Mouse (Mus musculus) thymus, adult 2 months (tissue): Measurements from ENCODE around the gene Lrrfip1. TPM values are rescaled to one million over a fixed set of nuclear protein-coding genes. Genes with fewer than 3 reads are reported as not detected.

ENCODE experiments used
- DNase-seq: peaks from one replicate; pipeline ENCODE4 v3.0.0; 2021
- H3K27ac ChIP-seq: fragments of 200-500 bp; 2 replicates; pipeline ENCODE4 v1.5.1; 2012; ENCODE audit warnings: low read length, control low read depth; ENCODE audit not compliant: control insufficient read depth, insufficient read depth
- H3K27me3 ChIP-seq: fragments of 200-500 bp; 2 replicates; pipeline ENCODE4 v1.6.1; 2012; ENCODE audit warnings: mild to moderate bottlenecking, low read length, moderate library complexity, mixed read lengths; ENCODE audit not compliant: control insufficient read depth, insufficient read depth
- H3K36me3 ChIP-seq: fragments of 200-500 bp; 2 replicates; pipeline ENCODE4 v1.6.1; 2012; ENCODE audit warnings: mild to moderate bottlenecking, low read length, moderate library complexity; ENCODE audit not compliant: control insufficient read depth, insufficient read depth
- H3K4me1 ChIP-seq: fragments of 200-500 bp; replicated peaks from 2 replicates; pipeline ENCODE4 v1.6.1; 2012; ENCODE audit warnings: low read length; ENCODE audit not compliant: control insufficient read depth, insufficient read depth
- H3K4me3 ChIP-seq: fragments of 200-500 bp; 2 replicates; pipeline ENCODE4 v1.5.1; 2012; ENCODE audit warnings: mild to moderate bottlenecking, low read length, control low read depth, moderate library complexity; ENCODE audit not compliant: control insufficient read depth, insufficient read depth
- CTCF ChIP-seq: fragments of 200-500 bp; IDR thresholded peaks from 2 replicates; pipeline ENCODE4 v1.5.1; 2012; ENCODE audit warnings: mild to moderate bottlenecking, control low read depth, low read length, moderate library complexity, borderline replicate concordance; ENCODE audit not compliant: control insufficient read depth, poor library complexity, insufficient read depth; ENCODE audit errors: extremely low read depth
- POLR2A ChIP-seq: fragments of 200-500 bp; IDR thresholded peaks from 2 replicates; pipeline ENCODE4 v1.6.1; 2012; ENCODE audit warnings: mild to moderate bottlenecking, low read length, control low read depth, moderate library complexity; ENCODE audit not compliant: control insufficient read depth, poor library complexity, insufficient read depth; ENCODE audit errors: extremely low read depth
- WGBS: fragments of 180-500 bp; shearing (Covaris S2); methylation state at CpG from one replicate; pipeline ENCODE4 v1.1.7; 2018; 5-methylcytosine and 5-hydroxymethylcytosine counted together
- polyA plus RNA-seq: library from polyadenylated mRNA; depleted of rRNA; stranded (reverse); fragments of >200 nt; gene quantifications from 2 replicates; pipeline ENCODE4 v1.2.3, GENCODE M21; 2012

Gene Lrrfip1
- polyA plus RNA-seq, 1 experiment, result 31.8 TPM

DNA sequence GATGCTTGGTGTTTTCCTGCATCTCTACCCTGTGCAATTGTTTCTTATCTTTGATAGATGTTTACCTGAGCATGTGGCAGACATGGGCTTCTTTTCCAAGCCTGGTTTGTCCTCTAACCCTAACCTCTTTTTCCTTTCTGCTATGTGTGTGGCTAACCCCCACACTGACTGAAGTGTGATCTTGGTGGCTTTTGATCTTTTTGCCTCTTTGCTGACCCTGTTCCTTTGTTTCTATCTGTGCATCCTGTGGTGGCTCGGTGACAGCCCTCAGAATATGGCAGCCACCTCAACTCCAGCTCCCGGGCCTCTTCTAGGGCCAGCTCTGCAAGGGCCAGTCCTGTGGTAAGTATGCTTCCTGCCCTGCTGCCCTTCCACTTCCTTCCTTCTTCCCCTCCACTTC lies 94.8 kb downstream of the Lrrfip1 start:
- no peaks in the 10 kb centered on the region for H3K27me3 ChIP-seq
- TF ChIP-seq CTCF (no peak), POLR2A (no peak)
- H3K36me3 ChIP-seq, result peaks cover 3% of the 10 kb centered on the region; the same call in 1 of the 2 replicates
- no peak for DNase-seq
- 0% methylated on average over 2 of the region's 2 CpGs for WGBS
- H3K4me3 ChIP-seq, result no peak overlapping the region
- peak overlapping the region; percentile 38; the same call in 1 of the 2 replicates for H3K27ac ChIP-seq
- peaks cover 71% of the 10 kb centered on the region for H3K4me1 ChIP-seq

DNA sequence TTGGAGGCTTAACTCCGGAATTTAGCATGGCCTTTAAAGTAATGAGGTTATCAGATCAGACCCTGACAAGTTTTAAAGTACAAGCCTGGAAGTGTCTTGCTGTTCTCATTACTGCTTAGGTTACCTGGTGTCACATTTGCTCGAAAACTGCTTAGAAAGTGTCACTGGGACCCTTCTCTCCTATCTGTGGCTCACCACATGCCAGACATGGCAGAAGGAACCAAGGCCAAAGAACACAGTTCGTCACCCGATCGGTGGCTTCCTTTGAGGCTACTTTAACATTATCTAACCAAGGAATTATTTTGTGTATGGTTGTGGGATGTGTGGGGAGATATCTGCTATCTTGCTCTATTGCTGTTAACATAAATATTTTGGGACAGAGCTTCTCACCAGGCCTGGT lies 95.5 kb downstream of the Lrrfip1 start:
- Histone ChIP-seq H3K27ac (peak overlapping the region; percentile 33), H3K27me3 (no peaks in the 10 kb centered on the region), H3K4me3 (no peak overlapping the region), H3K4me1 (peaks cover 74% of the 10 kb centered on the region), H3K36me3 (no peaks in the 10 kb centered on the region)
- 56% methylated on average over 5 of the region's 5 CpGs for WGBS
- DNase-seq, result no peak
- no peak for TF ChIP-seq CTCF
- no peak for TF ChIP-seq POLR2A

DNA sequence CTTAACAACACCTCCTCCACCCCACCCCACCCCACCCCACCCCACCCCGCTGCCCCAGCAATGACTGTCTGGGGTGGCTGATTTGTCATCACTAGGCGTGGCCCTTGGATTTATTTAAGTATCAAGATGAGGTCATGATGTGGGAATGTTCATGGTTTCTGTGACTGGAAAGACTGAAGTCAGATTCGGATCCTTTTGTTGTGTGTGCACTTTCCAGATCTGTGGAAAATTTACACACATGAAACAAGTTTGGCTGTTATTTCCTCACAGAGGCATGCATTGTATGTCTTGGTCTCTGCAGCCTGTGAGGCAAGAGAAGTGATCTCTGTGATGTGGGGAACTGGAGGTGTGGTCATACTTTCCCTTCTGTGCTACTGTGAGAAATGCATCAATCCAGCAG lies 96.7 kb downstream of the Lrrfip1 start:
- WGBS, result 45% methylated on average over 3 of the region's 3 CpGs
- no peak for TF ChIP-seq CTCF
- TF ChIP-seq POLR2A, result no peak
- Histone ChIP-seq H3K4me1 (peaks cover 63% of the 10 kb centered on the region), H3K27me3 (no peaks in the 10 kb centered on the region), H3K36me3 (no peaks in the 10 kb centered on the region), H3K27ac (peak overlapping the region; percentile 94), H3K4me3 (no peak overlapping the region)
- peak; percentile 51 for DNase-seq

DNA sequence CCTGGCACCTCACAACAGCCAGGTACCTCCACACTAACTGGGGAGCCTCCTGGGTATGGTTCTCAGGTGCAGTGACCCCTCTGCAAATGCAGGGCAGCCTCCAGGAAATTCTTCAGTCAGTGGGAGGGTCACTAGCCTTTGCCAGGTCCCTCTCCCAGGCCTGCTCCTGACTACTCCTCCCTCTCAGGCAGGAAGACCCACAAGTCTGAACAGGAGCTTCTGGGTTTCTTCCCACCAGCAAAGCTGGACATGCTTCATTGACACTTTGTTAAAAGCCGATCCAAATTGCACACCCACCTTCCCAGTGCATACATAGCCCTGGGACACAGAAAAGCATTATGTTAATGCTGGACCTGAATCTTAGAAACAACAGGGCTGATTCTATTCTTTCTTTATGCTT lies 97.3 kb downstream of the Lrrfip1 start:
- no peak overlapping the region for H3K4me3 ChIP-seq
- no peaks in the 10 kb centered on the region for H3K27me3 ChIP-seq
- TF ChIP-seq CTCF (no peak), POLR2A (no peak)
- peak overlapping the region; percentile 94 for H3K27ac ChIP-seq
- H3K4me1 ChIP-seq, result peaks cover 60% of the 10 kb centered on the region
- WGBS, result 91% methylated on average over 1 of the region's 1 CpGs
- H3K36me3 ChIP-seq, result 0 out of 2 replicates have a peak, but pooled peaks cover 3% of the 10 kb centered on the region
- DNase-seq, result no peak

DNA sequence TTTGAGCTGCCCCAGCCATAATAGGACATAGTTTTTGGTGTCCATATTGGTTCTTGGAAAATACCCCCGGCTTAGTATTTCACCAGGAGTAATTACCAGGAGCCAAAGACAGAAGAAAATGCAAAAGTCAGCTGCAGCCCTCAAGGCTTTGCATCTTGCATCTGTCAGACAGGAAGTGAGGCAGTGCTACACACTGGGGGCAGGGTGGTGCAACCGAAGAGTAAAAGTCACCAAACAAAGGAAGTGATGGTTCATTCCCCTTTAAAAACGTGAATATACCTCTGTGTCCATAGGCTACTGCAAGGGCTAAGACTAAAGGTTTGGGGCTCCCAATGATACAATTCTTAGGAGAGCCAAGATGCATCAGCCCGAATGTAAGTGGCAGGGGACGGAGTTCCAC lies 98.0 kb downstream of the Lrrfip1 start:
- TF ChIP-seq POLR2A (no peak), CTCF (no peak)
- 41% methylated on average over 5 of the region's 5 CpGs for WGBS
- Histone ChIP-seq H3K4me3 (no peak overlapping the region), H3K27me3 (no peaks in the 10 kb centered on the region), H3K36me3 (peaks cover 7% of the 10 kb centered on the region; the same call in 1 of the 2 replicates), H3K27ac (peak overlapping the region; percentile 94), H3K4me1 (peaks cover 57% of the 10 kb centered on the region)
- DNase-seq, result peak; percentile 75

DNA sequence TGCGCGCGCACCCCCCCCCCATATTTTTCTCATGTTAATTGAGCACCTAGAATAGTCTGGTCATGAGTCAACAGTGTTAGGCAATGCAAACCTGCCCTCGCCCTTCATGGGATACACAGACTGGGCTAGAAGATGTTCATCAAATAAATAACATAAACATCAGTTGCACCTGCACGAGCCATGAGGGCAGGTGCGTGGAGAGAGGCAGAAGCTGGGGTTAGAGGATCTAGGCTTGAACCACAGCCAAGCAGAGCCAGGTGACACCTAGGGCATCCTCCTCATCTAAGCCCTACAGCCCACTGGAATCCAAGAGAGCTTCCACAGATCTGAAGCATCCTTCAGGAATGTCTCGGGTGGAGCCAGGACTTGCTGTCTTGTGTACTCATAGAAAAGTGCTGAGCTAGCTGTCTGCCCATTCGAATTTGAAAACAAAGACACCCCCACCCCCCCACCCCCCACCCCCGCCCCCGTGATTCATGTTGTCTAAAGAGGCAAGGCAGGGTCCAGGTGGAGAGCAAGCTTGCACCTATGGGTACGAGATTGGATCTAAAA lies 98.8 kb downstream of the Lrrfip1 start:
- Histone ChIP-seq H3K4me1 (peaks cover 49% of the 10 kb centered on the region), H3K4me3 (no peak overlapping the region), H3K27ac (peak overlapping the region; percentile 85), H3K27me3 (no peaks in the 10 kb centered on the region), H3K36me3 (peaks cover 10% of the 10 kb centered on the region; the same call in 1 of the 2 replicates)
- DNase-seq, result peak; percentile 53
- TF ChIP-seq CTCF (no peak), POLR2A (no peak)
- 76% methylated on average over 11 of the region's 11 CpGs for WGBS

DNA sequence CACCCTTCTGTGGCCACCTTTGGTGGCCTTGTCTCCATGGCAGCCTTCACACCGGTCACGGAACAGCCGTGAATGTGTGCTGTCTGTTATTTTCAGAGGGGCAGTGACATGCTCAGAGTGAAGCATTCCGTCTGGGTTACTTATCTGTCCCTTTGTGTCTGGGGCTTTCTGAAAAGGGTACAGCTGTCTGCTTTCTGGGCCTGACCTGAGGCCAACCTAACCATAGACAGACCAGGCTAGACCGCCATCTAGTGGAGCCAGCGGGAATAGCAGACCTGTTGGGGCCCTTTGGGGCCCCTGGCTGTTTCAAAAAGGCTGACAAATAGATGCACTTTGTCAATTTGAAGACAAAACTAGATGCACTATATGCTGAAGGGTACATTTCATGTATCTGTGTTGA lies 100.3 kb downstream of the Lrrfip1 start:
- no peak for TF ChIP-seq POLR2A
- TF ChIP-seq CTCF, result peak; percentile 75; the same call in 1 of the 2 replicates
- no peak overlapping the region for H3K4me3 ChIP-seq
- peaks cover 20% of the 10 kb centered on the region for H3K36me3 ChIP-seq
- H3K27me3 ChIP-seq, result no peaks in the 10 kb centered on the region
- WGBS, result 28% methylated on average over 6 of the region's 6 CpGs
- peaks cover 38% of the 10 kb centered on the region for H3K4me1 ChIP-seq
- no peak overlapping the region for H3K27ac ChIP-seq
- peak; percentile 80 for DNase-seq
